Mouse (Mus musculus): ENCODE data around the gene Ngly1. TPM values are rescaled to one million over a fixed set of nuclear protein-coding genes. Genes with fewer than 3 reads are reported as not detected.

Gene Ngly1
- total RNA-seq, 2 experiments from 2014 or later: 40.5 to 53.9 TPM

DNA sequence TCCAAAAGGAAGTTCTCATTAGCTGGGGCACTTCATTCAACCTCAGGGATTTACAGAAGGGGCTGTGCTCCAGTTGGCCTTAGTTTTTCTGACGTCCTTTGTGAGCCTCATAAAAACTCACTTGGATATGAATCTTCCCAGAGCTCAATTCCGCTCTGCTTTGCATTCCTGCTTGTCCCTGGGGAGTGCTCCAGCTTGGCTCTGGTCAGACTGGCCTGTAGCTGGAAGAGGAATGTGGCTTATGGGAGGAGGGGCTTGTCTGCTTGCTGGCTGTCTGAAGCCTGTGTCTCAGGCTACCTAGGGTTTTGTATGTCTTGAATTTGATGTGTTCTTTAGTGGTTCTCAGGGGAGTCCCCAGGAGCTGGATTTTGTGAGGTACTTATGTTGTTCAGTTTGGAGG is 79.5 kb downstream of the Ngly1 start:
- DNase-seq (ENCODE audit: low spot score in 2 of 2): peak; percentile 33 to 73

DNA sequence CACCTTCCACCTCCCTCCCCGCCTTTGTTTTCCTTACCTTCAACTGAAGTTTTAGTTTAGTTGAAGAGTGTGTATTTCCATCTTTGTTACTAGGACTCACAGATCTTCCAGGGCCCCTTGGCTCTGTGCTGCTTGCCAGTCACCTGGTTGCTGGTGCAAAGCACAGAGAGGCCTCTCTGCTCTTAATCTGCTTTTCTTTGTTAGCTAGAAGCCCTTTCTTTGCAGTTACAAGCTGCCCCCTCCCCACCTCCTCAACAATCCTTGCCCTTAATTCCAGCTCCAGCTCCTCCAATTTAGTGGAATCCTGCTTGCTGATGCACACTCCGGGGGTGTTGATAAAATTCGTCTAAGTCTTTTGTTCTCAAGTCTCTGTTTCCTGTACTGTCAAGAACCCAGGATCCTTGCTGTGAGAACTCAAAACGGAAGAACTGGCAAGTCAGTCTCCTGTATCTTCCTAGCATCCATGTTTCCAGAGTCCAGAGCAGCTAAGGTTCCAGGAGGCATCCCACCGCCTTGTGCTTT is 79.9 kb downstream of the Ngly1 start:
- no peak for DNase-seq (ENCODE audit: low spot score in 2 of 2)

DNA sequence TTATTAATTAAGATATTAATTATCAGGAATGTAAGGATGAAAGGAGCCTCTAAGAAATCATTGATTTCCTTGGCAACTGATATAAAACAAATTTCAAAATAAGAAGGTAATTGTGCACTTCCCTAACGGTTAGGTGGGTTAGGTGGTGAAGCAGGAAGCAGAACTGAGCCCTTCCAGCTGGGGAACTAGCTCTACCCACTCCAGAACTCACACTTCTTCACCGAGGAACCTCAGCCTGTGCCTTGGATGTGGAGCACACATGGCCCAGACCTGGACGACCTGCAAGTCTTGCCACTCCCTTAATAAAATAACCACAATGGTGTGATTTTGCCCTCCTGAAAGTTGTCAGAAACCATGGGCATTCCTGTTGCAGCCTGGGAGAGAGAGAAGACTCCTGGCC is 80.7 kb downstream of the Ngly1 start:
- DNase-seq (ENCODE audit: low spot score in 2 of 2): no peak

DNA sequence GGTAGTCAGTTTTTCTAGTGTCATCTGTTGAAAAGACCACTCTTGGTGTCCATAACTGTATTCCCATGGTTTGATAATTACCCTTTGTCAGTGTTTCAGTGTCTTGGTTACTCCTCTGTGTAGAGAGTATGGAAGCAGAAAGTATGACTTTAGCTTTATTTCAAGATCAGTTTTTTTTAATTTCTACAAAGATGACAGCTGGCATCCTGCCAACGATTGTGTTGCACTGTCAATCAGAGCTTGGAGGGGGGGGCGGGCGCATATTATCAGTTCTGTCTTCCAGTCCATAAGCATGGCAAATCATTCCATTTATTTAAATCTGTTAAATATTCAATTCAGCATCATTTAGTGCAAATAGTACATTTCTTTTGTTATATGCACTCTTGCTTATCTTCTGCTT is 85.2 kb downstream of the Ngly1 start:
- no peak for DNase-seq (ENCODE audit: low spot score in 2 of 2)

DNA sequence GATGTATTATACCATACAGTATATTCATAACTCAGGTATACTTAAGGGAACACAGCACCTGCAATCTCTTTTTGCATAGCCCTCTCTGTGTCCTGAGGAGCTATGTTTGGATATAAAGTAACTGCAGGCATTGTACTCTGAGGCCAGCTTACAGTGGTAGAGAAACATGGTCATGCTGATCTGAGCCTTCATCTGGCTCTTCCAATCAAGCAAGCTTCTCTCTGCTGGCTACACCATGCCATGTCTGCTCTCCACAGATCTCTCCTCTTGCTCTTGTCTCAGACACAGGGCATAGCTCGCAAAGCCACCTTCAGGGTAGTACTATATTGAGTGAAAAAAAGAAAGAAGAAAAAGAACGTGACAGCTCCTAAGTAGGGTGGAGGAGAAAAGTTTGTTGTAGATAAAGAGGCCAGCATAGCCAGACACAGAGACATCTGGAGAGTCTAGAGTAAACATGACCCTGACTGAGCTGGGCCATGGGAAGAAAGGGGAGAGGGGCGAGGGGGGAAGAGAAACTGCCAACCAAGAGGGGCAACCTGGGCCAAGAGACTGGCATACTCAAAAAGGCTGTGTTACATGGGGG is 86.8 kb downstream of the Ngly1 start:
- DNase-seq (ENCODE audit: low spot score in 2 of 2): no peak

DNA sequence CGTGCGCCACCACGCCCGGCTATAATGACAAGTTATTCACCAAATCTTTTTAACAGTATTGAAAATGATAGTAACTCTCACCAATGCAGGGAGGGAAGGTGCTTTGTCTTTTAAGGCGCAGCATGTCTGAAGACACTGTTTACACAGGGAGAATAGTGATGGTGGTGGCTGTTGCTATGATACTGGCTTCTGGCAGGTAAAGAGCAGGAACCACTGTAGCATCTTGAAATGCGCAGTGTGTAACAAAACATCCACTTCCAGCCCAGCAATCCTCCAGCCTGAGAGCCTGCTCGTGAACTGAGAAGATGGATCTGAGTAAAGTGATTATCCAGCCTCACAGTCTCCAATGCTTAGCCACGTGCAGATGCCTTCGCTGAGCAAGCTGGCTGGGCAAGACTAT is 98.4 kb downstream of the Ngly1 start:
- DNase-seq (ENCODE audit: low spot score in 2 of 2): no peak

DNA sequence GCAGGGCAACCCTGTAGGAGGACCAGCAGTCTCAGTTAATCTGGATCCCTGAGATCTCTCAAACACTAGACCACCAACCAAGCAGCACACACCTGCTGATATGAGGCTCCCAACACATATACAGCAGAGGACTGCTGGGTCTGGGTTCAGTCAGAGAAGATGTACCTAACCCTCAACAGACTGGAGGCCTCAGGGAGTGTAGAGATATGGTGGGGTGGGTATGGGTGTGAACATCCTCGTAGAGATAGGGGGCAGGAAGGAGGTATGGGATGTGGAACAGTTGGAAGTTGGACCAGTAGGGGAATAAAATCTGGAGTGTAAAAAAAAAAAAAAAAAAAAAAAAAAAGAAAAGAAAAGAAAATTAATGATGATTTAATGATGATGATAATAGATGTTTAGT is 110.6 kb downstream of the Ngly1 start:
- no peak for DNase-seq (ENCODE audit: low spot score in 2 of 2)

Other genes with a start within 250 kb of the Ngly1 start
- 10 to 100 TPM; 11.1 to 11.7 TPM for gene Oxsm, start 528 bp downstream of the Ngly1 start, total RNA-seq (2021)
- gene Top2b, start 115.9 kb downstream of the Ngly1 start, total RNA-seq (2021): 100 to 1,000 TPM in 1 of 2 experiments, 10 to 100 TPM in 1; 94.5 to 110 TPM